Mouse (Mus musculus) CH12.LX (cell line): ENCODE data around the gene Ccdc81.

Experiments
- CHD1 ChIP-seq: IDR thresholded peaks from 2 replicates; pipeline ENCODE4 v1.6.1; 2012; ENCODE audit warnings: low read depth, low read length, improper control_type of control experiment, inconsistent platforms
- CTCF ChIP-seq, 2 experiments: IDR thresholded peaks in 1 of 2; conservative IDR thresholded peaks in 1 of 2; 2 replicates each; pipeline ENCODE4 v1.5.1; 2011 to 2012; ENCODE audit warnings: low read depth in 2 of 2, low read length in 2 of 2, improper control_type of control experiment in 1 of 2, inconsistent platforms in 1 of 2, mild to moderate bottlenecking in 1 of 2, moderate library complexity in 1 of 2
- HCFC1 ChIP-seq: IDR thresholded peaks from 2 replicates; pipeline ENCODE4 v1.6.1; 2012; ENCODE audit warnings: low read depth, mild to moderate bottlenecking, inconsistent platforms, low read length, improper control_type of control experiment
- PAX5 ChIP-seq: IDR thresholded peaks from 2 replicates; pipeline ENCODE4 v1.6.1; 2012; ENCODE audit warnings: low read length, inconsistent platforms, mixed read lengths
- POLR2A ChIP-seq: IDR thresholded peaks from 2 replicates; pipeline ENCODE4 v1.6.1; 2011; ENCODE audit warnings: low read depth, mild to moderate bottlenecking, improper control_type of control experiment, low read length

DNA sequence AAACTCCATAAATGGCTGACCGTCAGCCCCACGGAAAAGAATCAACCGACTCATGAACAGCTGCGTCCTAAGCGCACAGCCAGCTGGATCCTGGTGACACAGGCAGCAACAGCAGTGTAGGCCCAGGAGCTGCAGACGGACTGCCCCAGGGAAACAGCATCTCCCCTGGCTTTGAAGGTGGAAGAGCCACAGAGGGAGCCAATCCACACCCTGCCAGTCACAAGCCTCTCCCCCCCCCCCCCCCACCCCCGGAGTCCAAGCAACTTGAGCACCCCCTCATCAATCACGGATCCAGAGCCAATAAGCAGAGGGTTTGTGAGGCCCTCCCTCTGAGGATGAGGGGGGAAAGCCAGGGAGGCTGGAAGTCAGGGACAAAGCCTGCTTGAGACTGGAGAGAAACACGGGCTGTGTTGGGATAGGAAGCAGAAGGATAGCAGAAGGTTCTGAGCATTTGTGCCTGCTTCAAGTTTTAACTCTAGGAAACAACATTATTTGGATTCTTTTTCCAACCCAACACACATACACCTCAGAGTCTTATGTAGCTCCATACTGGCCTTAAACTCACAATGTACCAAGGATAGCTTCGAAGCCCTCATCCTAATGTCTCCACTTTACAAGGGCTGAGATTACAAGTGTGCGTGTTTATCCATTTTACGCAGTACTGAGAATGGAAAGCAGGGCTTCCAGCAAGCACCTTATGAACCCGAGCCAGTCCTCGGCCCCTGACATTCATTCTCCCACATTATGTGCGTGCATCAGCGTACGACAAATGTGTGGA lies 46.8 kb downstream of the Ccdc81 start:
- TF ChIP-seq POLR2A = no peak
- no peak for TF ChIP-seq HCFC1
- TF ChIP-seq PAX5 = no peak
- no peak for TF ChIP-seq CTCF (conservative IDR thresholded peaks at IDR 0.05 in 1 of 2, IDR thresholded peaks at IDR 0.05 in 1 of 2; ENCODE audit: low read depth in 2 of 2, low read length in 2 of 2)
- no peak for TF ChIP-seq CHD1
